Mouse (Mus musculus) liver, postnatal 0 days (tissue): ENCODE data around the gene Prkra.

Experiments
- CTCF ChIP-seq: sonication (generic); IDR thresholded peaks from 2 replicates; pipeline ENCODE4 v1.5.1; 2016; ENCODE audit warnings: antibody characterized with exemption, low read depth
- EP300 ChIP-seq: IDR thresholded peaks from 2 replicates; pipeline ENCODE4 v1.6.1; 2016; ENCODE audit warnings: antibody characterized with exemption, low read depth, mild to moderate bottlenecking

DNA sequence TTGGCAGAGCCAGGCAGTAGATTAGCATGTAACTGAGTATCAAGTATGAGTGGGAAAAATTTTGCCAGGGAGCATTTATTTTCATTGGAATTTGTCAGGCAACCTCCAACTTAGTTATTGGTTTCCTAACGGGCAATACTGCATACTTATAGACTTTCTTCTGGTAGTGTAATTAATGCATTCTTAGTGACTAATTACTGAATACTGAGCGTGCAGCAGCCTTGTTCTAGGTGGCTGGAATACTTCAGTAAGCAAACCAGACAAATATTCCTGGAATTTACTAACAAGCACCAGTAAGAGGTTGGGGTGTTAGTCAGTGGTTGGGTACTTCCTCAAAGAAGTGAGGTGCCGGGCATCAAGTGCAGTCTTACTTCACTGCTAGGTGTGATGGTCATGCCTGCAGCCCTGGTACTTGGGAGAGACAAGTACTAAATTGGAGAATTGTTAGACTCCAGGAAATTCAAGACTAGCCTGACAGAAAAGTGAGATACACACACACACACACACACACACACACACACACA, 55.4 kb downstream of the Prkra start:
- TF ChIP-seq CTCF (no peak), EP300 (no peak)
